Mouse (Mus musculus): Measurements from ENCODE around the gene Hsdl2. TPM values are rescaled to one million over a fixed set of nuclear protein-coding genes. Genes with fewer than 3 reads are reported as not detected.
"Not testable (repeated sequence)": the region's sequence is repeated elsewhere in the genome, so short reads cannot be mapped to it uniquely, and the experiment has no call there.

Gene Hsdl2
- polyA plus RNA-seq, 1 experiment from 2014 or later: 40.0 TPM

DNA sequence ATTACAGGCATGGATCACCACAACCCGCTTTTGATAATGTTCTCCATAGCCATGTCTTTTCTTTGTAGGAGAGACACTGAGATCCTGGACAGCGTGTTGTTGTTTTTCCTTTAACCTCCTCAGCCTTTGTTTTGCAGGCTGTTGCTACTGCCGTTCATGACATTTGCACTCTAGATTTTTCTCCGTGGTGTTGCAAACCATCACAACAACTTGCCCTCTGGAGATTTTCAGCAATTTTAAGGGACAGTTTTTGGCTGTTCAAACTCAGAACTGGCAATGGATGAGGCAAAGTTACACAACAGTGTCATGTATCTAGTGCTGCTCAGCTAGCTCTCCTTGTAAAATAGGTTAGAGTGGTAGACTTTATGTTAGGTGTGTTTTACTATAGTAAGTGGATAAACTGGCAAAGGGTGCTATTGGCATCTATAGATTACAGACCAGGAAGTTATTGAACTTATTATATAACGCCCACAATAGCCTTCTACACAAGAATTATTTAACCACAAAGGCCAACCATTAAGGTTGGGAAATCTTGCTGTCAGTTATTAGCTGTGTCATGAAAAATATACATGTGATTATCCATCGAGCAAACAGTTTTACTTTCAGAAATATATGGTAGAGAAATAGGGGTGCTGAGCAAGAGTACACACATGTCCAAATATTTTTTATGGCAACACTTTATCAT lies 13.6 kb upstream of the Hsdl2 start:
- no peak for ATAC-seq (ENCODE audit: low FRiP score)
- no peaks in the 10 kb centered on the region for H3K27me3 ChIP-seq (replicated peaks)
- H3K9me3 ChIP-seq (replicated peaks): no peaks in the 10 kb centered on the region
- H3K4me2 ChIP-seq: no peak overlapping the region
- H3K36me3 ChIP-seq: no peaks in the 10 kb centered on the region
- no peak overlapping the region for H3K4me3 ChIP-seq (replicated peaks)
- no peaks in the 10 kb centered on the region for H3K4me1 ChIP-seq
- no peak overlapping the region for H3K9ac ChIP-seq (replicated peaks)
- H3K27ac ChIP-seq (replicated peaks): no peak overlapping the region
- WGBS: 88% methylated on average over 6 of the region's 6 CpGs

DNA sequence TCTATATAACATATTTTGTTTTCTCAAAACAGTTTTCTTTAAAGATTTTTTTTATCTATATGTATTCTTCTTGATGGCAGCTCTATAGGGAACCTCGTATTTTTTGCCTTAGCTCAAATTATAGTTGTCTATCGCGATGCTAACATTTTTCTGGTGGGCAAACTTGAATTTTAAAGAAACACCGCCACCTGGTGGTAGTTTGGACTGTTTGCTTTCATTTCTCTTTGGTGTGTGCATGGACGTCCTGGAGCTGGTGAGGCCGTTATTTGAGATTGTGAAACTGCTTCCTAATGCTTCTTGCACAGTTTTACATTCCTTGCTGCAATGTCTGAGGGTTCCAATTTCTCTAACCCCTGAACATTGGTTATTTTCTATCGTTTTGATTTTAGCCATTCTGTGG lies 11.8 kb upstream of the Hsdl2 start:
- Histone ChIP-seq H3K27ac (replicated peaks) (no peak overlapping the region), H3K36me3 (no peaks in the 10 kb centered on the region), H3K9me3 (replicated peaks) (no peaks in the 10 kb centered on the region), H3K9ac (replicated peaks) (no peak overlapping the region), H3K4me3 (replicated peaks) (no peak overlapping the region), H3K4me2 (no peak overlapping the region), H3K4me1 (no peaks in the 10 kb centered on the region), H3K27me3 (replicated peaks) (no peaks in the 10 kb centered on the region)
- ATAC-seq (ENCODE audit: low FRiP score): peak; percentile 79; the same call in 1 of the 2 replicates
- WGBS: 1% methylated on average over 7 of the region's 7 CpGs

DNA sequence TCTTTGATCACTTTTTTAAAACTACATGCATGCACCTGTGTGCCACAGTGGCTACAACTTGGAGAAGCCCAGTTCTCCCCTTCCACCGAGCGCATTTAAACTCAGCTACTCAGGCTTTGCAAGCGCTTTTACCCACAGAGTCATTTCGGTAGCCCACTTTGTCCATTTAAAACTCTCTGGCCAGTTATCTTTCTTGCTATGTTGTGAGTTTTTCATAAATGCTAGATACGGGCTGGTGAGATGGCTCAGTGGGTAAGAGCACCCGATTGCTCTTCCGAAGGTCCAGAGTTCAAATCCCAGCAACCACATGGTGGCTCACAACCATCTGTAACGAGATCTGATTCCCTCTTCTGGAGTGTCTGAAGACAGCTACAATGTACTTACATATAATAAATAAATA lies 10.8 kb upstream of the Hsdl2 start:
- not testable (repeated sequence) for H3K9me3 ChIP-seq (replicated peaks); H3K27me3 ChIP-seq (replicated peaks); H3K36me3 ChIP-seq; H3K9ac ChIP-seq (replicated peaks); ATAC-seq (ENCODE audit: low FRiP score); H3K4me3 ChIP-seq (replicated peaks); H3K4me1 ChIP-seq; H3K27ac ChIP-seq (replicated peaks); H3K4me2 ChIP-seq
- 93% methylated on average over 8 of the region's 8 CpGs for WGBS

DNA sequence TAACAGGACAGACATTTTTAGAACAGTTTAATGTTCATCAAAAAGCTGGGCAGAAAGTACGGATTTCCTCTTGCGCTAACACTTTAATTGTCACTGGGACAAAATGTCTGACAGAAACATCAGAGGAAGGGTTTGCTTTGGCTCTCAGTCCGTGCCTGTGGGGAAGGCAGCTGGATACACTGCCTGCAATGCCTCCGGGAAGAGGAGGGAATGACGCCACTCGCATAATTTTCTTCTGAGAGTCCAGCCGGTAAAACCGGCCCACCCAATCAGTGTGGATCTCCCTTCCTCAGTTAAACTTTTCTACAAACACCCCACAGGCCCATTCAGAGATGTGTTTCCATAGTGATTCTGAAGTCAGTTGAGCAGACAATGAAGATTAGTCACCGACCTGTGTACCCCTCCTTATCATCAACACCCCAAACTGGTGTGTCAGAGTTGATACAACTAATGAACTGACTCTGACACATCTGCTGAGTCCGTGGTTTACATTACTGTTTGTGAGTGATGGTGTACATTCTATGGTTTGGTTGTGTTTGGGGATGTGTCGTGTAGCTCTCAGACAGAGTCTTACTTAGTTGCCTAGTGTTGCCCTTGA lies 8.7 kb upstream of the Hsdl2 start:
- H3K9ac ChIP-seq (replicated peaks): no peak overlapping the region
- H3K4me2 ChIP-seq: no peak overlapping the region
- no peak overlapping the region for H3K27ac ChIP-seq (replicated peaks)
- ATAC-seq (ENCODE audit: low FRiP score): no peak
- 84% methylated on average over 11 of the region's 11 CpGs for whole genome bisulfite sequencing
- no peak overlapping the region for H3K4me3 ChIP-seq (replicated peaks)
- no peaks in the 10 kb centered on the region for H3K27me3 ChIP-seq (replicated peaks)
- no peaks in the 10 kb centered on the region for H3K36me3 ChIP-seq
- H3K4me1 ChIP-seq: no peaks in the 10 kb centered on the region
- no peaks in the 10 kb centered on the region for H3K9me3 ChIP-seq (replicated peaks)

DNA sequence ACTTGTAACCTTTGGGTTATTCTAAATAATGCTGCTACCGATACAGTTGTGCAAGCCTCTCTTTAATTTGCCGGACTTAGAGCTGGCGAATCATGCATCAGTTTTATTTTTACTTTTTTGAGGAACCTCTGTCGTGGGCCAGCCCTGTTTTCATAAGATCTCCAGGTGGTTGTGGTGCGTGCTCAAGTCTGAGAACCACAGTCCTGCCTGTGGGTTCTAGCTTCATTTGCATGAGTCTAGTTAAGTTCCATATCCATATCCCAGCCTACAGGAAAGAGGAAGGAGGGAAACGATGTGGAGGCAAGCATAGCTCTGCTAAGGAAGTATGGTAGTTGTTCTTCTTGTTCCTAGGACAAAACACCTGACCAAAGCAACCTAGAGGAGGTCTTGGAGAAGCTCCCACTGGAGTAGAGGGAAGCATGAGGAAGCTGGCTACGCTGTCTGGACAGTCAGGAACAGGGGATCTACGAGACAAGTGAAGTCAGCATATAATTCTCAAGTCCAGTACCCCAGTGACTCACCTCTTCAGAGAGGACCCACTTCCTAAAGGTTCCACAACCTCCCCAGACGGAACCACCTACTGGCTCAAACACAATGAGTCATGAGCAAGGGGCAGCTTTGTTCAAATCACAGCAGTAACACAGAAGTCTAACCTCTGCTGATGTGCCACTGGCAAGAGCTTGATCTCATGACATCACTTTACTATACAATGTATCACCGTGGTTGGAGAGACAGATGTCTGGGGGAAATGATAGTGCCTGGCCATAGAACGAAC lies 6.0 kb upstream of the Hsdl2 start:
- Histone ChIP-seq H3K4me3 (replicated peaks) (no peak overlapping the region), H3K27ac (replicated peaks) (no peak overlapping the region), H3K9me3 (replicated peaks) (no peaks in the 10 kb centered on the region), H3K27me3 (replicated peaks) (no peaks in the 10 kb centered on the region), H3K9ac (replicated peaks) (no peak overlapping the region), H3K36me3 (no peaks in the 10 kb centered on the region), H3K4me1 (peaks cover 12% of the 10 kb centered on the region), H3K4me2 (no peak overlapping the region)
- ATAC-seq (ENCODE audit: low FRiP score): no peak
- 85% methylated on average over 11 of the region's 11 CpGs for WGBS

DNA sequence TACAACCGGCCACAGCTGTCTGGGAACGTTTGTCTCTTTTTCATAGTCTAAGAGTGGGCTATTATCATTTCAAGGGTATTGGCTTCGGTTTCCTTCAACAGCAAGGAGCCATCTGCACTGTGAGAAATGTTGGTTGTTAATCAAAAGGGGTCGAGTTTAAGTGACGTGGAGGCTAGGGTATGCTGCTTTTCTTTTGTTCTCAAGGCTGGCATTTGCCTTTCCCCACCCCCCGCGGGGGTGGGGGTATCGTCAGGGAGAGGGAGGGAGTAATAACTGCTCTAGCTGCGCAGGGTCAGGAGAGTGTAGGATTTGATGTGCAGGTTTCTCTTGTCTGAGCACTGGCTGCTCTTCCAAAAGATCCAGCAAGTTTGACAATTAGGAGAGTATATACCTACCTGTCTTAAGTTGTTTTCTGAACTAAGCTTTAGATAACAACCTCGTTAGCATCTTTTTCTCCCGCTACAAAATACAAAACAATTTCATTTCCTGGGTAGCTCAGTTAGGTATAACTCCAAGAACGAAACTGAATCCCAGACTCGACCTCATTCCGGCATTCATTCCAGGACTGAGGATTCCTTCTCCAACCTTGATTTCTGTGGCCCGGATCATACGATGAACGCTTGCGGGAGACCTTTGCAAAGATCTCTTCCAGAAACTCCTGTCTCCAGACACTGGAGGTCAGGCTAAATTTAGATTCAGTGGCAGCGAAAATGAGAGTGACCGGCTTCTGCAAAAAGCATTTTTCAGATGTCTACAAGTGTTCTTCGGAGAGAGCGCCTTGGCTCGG lies 675 bp upstream of the Hsdl2 start:
- peak overlapping the region; percentile 66 for H3K4me3 ChIP-seq (replicated peaks)
- no peaks in the 10 kb centered on the region for H3K27me3 ChIP-seq (replicated peaks)
- no peaks in the 10 kb centered on the region for H3K36me3 ChIP-seq
- peak overlapping the region; percentile 93 for H3K27ac ChIP-seq (replicated peaks)
- H3K9me3 ChIP-seq (replicated peaks): no peaks in the 10 kb centered on the region
- peak; percentile 66 for ATAC-seq (ENCODE audit: low FRiP score)
- peaks cover 20% of the 10 kb centered on the region for H3K4me1 ChIP-seq
- under 1% methylated on average over 23 of the region's 23 CpGs for WGBS
- H3K9ac ChIP-seq (replicated peaks): peak overlapping the region; percentile 68
- H3K4me2 ChIP-seq: peak overlapping the region; percentile 72

DNA sequence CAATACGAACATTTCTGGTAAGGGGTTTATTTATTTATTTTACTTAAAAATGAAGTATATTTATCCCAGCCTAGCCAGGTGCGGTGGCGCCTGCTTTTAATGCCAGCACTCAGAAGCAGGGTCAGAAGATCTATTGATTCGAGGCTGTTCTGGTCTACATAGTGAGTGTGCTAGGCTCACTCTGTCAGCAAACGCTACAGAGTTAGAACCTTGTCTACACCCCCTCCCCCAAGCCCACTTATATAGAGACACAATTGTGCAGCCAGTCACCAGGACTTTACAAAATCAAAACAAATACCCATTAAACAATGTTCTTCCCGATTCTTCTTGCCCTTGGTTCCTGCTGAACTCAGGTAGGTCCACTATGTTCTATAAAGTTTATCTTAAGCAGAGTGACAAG lies 823 bp downstream of the Hsdl2 start:
- H3K4me1 ChIP-seq: peaks cover 20% of the 10 kb centered on the region
- no peak overlapping the region for H3K27ac ChIP-seq (replicated peaks)
- no peaks in the 10 kb centered on the region for H3K36me3 ChIP-seq
- no peaks in the 10 kb centered on the region for H3K9me3 ChIP-seq (replicated peaks)
- peak overlapping the region; percentile 53; the same call in 1 of the 2 replicates for H3K9ac ChIP-seq (replicated peaks)
- 29% methylated on average over 6 of the region's 6 CpGs for WGBS
- H3K4me2 ChIP-seq: peak overlapping the region; percentile 72
- H3K4me3 ChIP-seq (replicated peaks): peak overlapping the region; percentile 66
- no peaks in the 10 kb centered on the region for H3K27me3 ChIP-seq (replicated peaks)
- ATAC-seq (ENCODE audit: low FRiP score): no peak

DNA sequence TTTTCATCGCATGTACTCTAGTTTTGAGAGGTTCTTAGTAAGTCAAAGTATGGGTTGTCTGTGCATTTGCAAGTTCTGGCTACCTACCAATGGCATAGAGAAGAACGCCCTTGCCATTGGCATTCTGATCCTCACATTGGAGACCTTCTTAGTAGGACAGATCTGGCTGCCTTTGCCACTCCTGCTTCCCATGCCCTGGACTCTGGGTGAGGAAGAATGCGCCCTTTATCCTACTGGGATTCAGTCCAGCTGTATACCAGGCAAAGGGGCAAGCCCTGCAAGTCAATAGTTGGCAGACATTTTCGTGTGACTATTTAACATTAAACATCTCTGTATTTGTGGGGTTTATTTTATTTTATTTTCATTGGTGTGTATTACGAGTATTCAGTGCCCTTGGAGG lies 3.7 kb downstream of the Hsdl2 start:
- Histone ChIP-seq H3K9me3 (replicated peaks) (no peaks in the 10 kb centered on the region), H3K4me3 (replicated peaks) (no peak overlapping the region), H3K4me2 (no peak overlapping the region), H3K36me3 (no peaks in the 10 kb centered on the region), H3K9ac (replicated peaks) (no peak overlapping the region), H3K27ac (replicated peaks) (no peak overlapping the region), H3K4me1 (peaks cover 10% of the 10 kb centered on the region), H3K27me3 (replicated peaks) (no peaks in the 10 kb centered on the region)
- 77% methylated on average over 5 of the region's 5 CpGs for WGBS
- no peak for ATAC-seq (ENCODE audit: low FRiP score)

DNA sequence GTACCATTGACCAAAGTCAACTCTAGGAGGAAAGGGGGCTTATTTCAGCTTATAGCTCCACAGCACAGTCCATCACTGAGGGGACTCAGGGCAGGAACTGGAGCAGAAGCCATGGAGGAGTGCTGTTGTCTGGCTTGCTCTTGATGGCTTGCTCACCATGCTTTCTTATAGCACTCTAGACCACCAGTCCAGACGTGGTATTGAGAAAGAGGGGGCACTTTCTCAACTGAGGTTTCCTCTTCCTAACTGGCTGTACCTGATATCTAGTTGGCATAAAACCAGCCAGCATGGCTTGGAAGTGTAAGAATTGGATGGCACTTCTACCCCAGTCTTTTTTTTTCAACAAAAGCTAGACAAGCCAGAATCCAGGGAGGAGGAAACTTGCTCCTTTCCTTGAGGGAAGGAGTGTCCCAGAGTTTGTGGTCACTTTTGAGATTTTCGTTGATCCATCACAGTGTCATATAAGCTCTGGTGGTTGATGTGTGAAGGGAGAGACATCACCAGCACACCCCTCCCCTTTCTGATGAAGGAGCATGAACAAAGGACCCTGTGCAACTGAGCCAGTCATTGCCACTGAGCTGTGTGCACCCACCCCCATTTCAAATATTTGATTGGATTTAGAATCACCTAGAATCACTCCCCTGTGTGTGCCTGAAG lies 6.0 kb downstream of the Hsdl2 start:
- Histone ChIP-seq H3K27ac (replicated peaks) (no peak overlapping the region), H3K9ac (replicated peaks) (no peak overlapping the region), H3K9me3 (replicated peaks) (no peaks in the 10 kb centered on the region), H3K4me2 (no peak overlapping the region), H3K27me3 (replicated peaks) (no peaks in the 10 kb centered on the region), H3K4me1 (peaks cover under 1% of the 10 kb centered on the region), H3K4me3 (replicated peaks) (no peak overlapping the region), H3K36me3 (no peaks in the 10 kb centered on the region)
- no peak for ATAC-seq (ENCODE audit: low FRiP score)
- 85% methylated on average over 2 of the region's 2 CpGs for WGBS

DNA sequence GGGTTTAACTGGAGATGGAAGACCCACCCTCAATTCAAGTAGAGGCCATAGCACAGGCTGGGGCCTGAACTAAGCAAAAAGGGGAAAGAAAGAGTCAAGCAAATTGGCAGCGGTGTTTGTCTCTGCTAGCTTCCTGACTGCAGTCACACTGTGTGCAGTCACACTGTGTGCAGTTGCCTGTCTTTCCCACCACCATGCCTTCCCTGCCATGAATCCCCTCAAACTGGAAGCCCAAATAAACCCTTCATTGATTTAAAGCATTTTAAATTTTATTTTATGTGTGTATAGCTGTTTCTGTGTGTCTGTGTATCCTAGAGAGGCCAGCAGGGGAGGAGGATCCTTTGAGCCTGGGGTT lies 6.5 kb downstream of the Hsdl2 start:
- no peaks in the 10 kb centered on the region for H3K36me3 ChIP-seq
- H3K4me1 ChIP-seq: no peaks in the 10 kb centered on the region
- WGBS: 95% methylated on average over 1 of the region's 1 CpGs
- no peak overlapping the region for H3K9ac ChIP-seq (replicated peaks)
- ATAC-seq (ENCODE audit: low FRiP score): no peak
- no peak overlapping the region for H3K4me3 ChIP-seq (replicated peaks)
- H3K9me3 ChIP-seq (replicated peaks): no peaks in the 10 kb centered on the region
- no peak overlapping the region for H3K4me2 ChIP-seq
- H3K27ac ChIP-seq (replicated peaks): no peak overlapping the region
- no peaks in the 10 kb centered on the region for H3K27me3 ChIP-seq (replicated peaks)

DNA sequence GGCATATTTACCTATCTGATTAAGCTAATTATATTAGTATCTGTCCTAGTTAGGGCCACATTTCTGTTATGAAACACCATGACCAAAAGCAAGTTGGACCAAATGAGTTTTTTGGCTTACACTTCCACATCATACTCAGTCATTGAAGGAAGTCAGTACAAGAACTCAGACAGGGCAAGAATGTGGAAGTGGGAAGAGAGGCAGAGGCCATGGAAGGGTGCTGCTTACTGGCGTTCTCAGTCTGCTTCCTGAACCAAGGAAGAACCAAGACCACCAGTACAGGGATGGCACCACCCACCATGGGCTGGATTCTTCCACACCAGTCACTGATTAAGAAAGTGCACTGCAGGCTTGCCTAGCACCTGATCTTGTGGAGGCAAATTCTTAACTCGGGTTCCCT lies 13.3 kb downstream of the Hsdl2 start:
- no peak overlapping the region for H3K4me3 ChIP-seq (replicated peaks)
- H3K9me3 ChIP-seq (replicated peaks): no peaks in the 10 kb centered on the region
- H3K36me3 ChIP-seq: peaks cover 12% of the 10 kb centered on the region; the same call in 1 of the 2 replicates
- no peak for ATAC-seq (ENCODE audit: low FRiP score)
- no peaks in the 10 kb centered on the region for H3K4me1 ChIP-seq
- no peaks in the 10 kb centered on the region for H3K27me3 ChIP-seq (replicated peaks)
- H3K27ac ChIP-seq (replicated peaks): no peak overlapping the region
- 85% methylated on average over 2 of the region's 2 CpGs for WGBS
- H3K4me2 ChIP-seq: no peak overlapping the region
- no peak overlapping the region for H3K9ac ChIP-seq (replicated peaks)
